Mouse (Mus musculus) E14TG2a.4 (cell line): ENCODE results near the gene Akain1.

Experiments
- CTCF ChIP-seq: conservative IDR thresholded peaks from 2 replicates; pipeline ENCODE4 v1.5.1; 2014; ENCODE audit warnings: low read length
- NANOG ChIP-seq: IDR thresholded peaks from 2 replicates; pipeline ENCODE4 v1.6.1; 2014; ENCODE audit warnings: borderline replicate concordance, low read length, mixed read lengths

DNA sequence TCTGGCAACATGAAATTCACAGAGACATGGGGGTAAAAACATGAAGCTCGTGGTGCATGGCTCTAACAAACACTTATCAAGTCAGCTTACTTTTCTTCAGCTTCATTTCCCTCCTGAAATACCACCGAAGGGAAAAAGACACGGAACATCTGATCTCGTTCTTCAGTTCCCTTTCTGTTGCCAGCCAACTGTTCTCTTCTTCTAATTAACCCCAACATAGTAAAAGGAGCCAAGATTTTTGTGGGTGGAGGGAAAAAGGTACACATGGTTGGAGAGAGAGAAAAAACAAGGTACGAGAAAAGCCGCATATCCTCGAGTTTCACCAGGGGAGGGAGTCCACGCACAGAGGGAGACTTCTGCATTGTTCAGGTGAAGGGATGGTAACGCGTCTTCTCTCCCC lies 32.0 kb downstream of the Akain1 start:
- TF ChIP-seq NANOG (no peak), CTCF (no peak)
